ENCODE assay signal across 15 mouse cellular contexts in the genomic region with DNA sequence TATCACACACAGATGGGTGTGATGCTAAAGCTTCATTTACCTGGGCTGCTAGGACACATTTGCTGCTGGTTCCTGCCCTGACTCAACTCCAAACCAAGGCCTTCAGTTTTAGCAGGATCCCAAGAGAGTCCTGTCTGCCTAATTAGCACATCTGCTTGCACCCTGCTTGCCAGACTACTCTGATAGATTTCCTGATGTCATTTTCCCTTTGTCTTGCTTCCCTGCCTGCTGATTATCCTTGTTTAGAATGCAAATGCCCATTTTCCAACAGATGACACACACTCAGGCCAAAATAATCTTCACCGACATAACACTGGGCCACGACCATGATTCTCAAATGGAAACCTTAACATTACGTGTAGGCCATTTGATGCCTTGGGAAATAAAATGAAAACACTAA. TPM values are rescaled to one million over a fixed set of nuclear protein-coding genes. Genes with fewer than 3 reads are reported as not detected.
DNase-seq lines count a peak whose midpoint lies in the region; ATAC-seq and TF ChIP-seq lines count a peak whose summit lies in the region.
"Had no signal": no experiment of that assay in that cellular context is flagged by ENCODE, and none has a peak within 500 bp of the region (broad histone marks: within the 10 kb centered on the region; RNA-seq: fewer than 3 reads in every experiment).

No protein-coding gene starts in this region.

- 51% methylated on average over 3 of the region's 3 CpGs for WGBS in midbrain, embryonic 14.5 days
- WGBS in midbrain, embryonic 11.5 days = 74% methylated on average over 3 of the region's 3 CpGs
- 22% methylated on average over 3 of the region's 3 CpGs for WGBS in forebrain, embryonic 13.5 days
- 24% methylated on average over 3 of the region's 3 CpGs for WGBS in hindbrain, embryonic 15.5 days

- DNase-seq in midbrain, embryonic 14.5 days = peak; percentile 51
- DNase-seq in midbrain, embryonic 11.5 days (ENCODE audit: low spot score, missing footprints) = no peak
- DNase-seq in left cerebral cortex, adult 18-20 months (ENCODE audit: low spot score in 2 of 2) = no peak
- DNase-seq in kidney, postnatal 4 days = no peak
- DNase-seq in gastrocnemius, adult 2 months = no peak
- DNase-seq: cerebellum, adult 18-20 months; embryo, embryonic 11 days; heart, postnatal 10 days; kidney, adult 11 months; kidney, postnatal 36 days; lung, embryonic 14.5 days; thymus, adult 18-20 months had no signal

- no peak overlapping the region for H3K4me3 ChIP-seq in midbrain, embryonic 14.5 days (replicated peaks; ENCODE audit: low read depth, low read length)
- no peak overlapping the region for H3K4me3 ChIP-seq in midbrain, embryonic 11.5 days (ENCODE audit: low read depth, low read length)
- no peak overlapping the region for H3K4me3 ChIP-seq in forebrain, embryonic 13.5 days
- H3K4me3 ChIP-seq in hindbrain, embryonic 15.5 days = no peak overlapping the region
- no peak overlapping the region for H3K4me3 ChIP-seq in gastrocnemius, adult 2 months
- H3K4me3 ChIP-seq: limb, embryonic 12.5 days had no signal

- ATAC-seq in midbrain, embryonic 14.5 days (ENCODE audit: low FRiP score, low TSS enrichment) = no peak
- ATAC-seq in midbrain, embryonic 11.5 days (ENCODE audit: low FRiP score) = no peak
- ATAC-seq in forebrain, embryonic 13.5 days = peak; percentile 69
- ATAC-seq in hindbrain, embryonic 15.5 days (ENCODE audit: low FRiP score, low read depth) = 0 out of 2 replicates have a peak, but pooled peaks have one; percentile 13

- peak overlapping the region; percentile 49; the same call in 1 of the 2 replicates for H3K27ac ChIP-seq in midbrain, embryonic 14.5 days (replicated peaks; ENCODE audit: low read depth, low read length)
- H3K27ac ChIP-seq in midbrain, embryonic 11.5 days (ENCODE audit: low read depth, low read length) = no peak overlapping the region
- H3K27ac ChIP-seq in forebrain, embryonic 13.5 days = peak overlapping the region; percentile 65
- peak overlapping the region; percentile 41; the same call in 1 of the 2 replicates for H3K27ac ChIP-seq in hindbrain, embryonic 15.5 days (replicated peaks)
- no peak overlapping the region for H3K27ac ChIP-seq in gastrocnemius, adult 2 months
- H3K27ac ChIP-seq: limb, embryonic 12.5 days had no signal

- no peaks in the 10 kb centered on the region for H3K9me3 ChIP-seq in midbrain, embryonic 14.5 days (ENCODE audit: control insufficient read depth, low read length)
- no peaks in the 10 kb centered on the region for H3K9me3 ChIP-seq in midbrain, embryonic 11.5 days (ENCODE audit: control insufficient read depth, low read length)
- no peaks in the 10 kb centered on the region for H3K9me3 ChIP-seq in forebrain, embryonic 13.5 days (replicated peaks)
- no peaks in the 10 kb centered on the region for H3K9me3 ChIP-seq in hindbrain, embryonic 15.5 days
- H3K9me3 ChIP-seq: limb, embryonic 12.5 days had no signal

- intact Hi-C loops in gastrocnemius, adult 2 months (cut with DNase I) = no loop called here

- no peak overlapping the region for H3K9ac ChIP-seq in midbrain, embryonic 14.5 days (replicated peaks; ENCODE audit: low read length)
- no peak overlapping the region for H3K9ac ChIP-seq in midbrain, embryonic 11.5 days (ENCODE audit: low read length)
- H3K9ac ChIP-seq in forebrain, embryonic 13.5 days = no peak overlapping the region
- no peak overlapping the region for H3K9ac ChIP-seq in hindbrain, embryonic 15.5 days
- H3K9ac ChIP-seq: limb, embryonic 12.5 days; lung, embryonic 14.5 days had no signal

- TF ChIP-seq CTCF in gastrocnemius, adult 2 months (IDR thresholded peaks at IDR 0.05) = no peak

- H3K4me2 ChIP-seq in midbrain, embryonic 14.5 days (ENCODE audit: low read length) = no peak overlapping the region
- no peak overlapping the region for H3K4me2 ChIP-seq in midbrain, embryonic 11.5 days
- H3K4me2 ChIP-seq in forebrain, embryonic 13.5 days = no peak overlapping the region
- no peak overlapping the region for H3K4me2 ChIP-seq in hindbrain, embryonic 15.5 days
- H3K4me2 ChIP-seq: limb, embryonic 12.5 days; lung, embryonic 14.5 days had no signal

- H3K36me3 ChIP-seq in midbrain, embryonic 14.5 days (ENCODE audit: control insufficient read depth, insufficient read depth, low read length) = no peaks in the 10 kb centered on the region
- H3K36me3 ChIP-seq in midbrain, embryonic 11.5 days (ENCODE audit: control insufficient read depth, insufficient read depth, low read length) = no peaks in the 10 kb centered on the region
- no peaks in the 10 kb centered on the region for H3K36me3 ChIP-seq in forebrain, embryonic 13.5 days (ENCODE audit: poor library complexity, severe bottlenecking)
- H3K36me3 ChIP-seq in hindbrain, embryonic 15.5 days = no peaks in the 10 kb centered on the region
- H3K36me3 ChIP-seq: limb, embryonic 12.5 days had no signal

- H3K4me1 ChIP-seq in midbrain, embryonic 14.5 days (ENCODE audit: control insufficient read depth, insufficient read depth, low read length) = peaks cover 8% of the 10 kb centered on the region; the same call in 1 of the 2 replicates
- no peaks in the 10 kb centered on the region for H3K4me1 ChIP-seq in midbrain, embryonic 11.5 days (ENCODE audit: control insufficient read depth, insufficient read depth, low read length)
- H3K4me1 ChIP-seq in forebrain, embryonic 13.5 days = peaks cover 39% of the 10 kb centered on the region
- H3K4me1 ChIP-seq in hindbrain, embryonic 15.5 days (replicated peaks) = peaks cover 14% of the 10 kb centered on the region
- H3K4me1 ChIP-seq: limb, embryonic 12.5 days had no signal

- no peaks in the 10 kb centered on the region for H3K27me3 ChIP-seq in midbrain, embryonic 14.5 days (ENCODE audit: control insufficient read depth, insufficient read depth, low read length)
- H3K27me3 ChIP-seq in midbrain, embryonic 11.5 days (ENCODE audit: control insufficient read depth, insufficient read depth, low read length) = no peaks in the 10 kb centered on the region
- no peaks in the 10 kb centered on the region for H3K27me3 ChIP-seq in forebrain, embryonic 13.5 days
- H3K27me3 ChIP-seq in hindbrain, embryonic 15.5 days = no peaks in the 10 kb centered on the region

RNA-seq across cellular contexts. Expression of gene Slc30a5, which starts 41.4 kb away (rescaled TPM):
- 29.0 and 38.7 TPM in 2 replicates for polyA plus RNA-seq in midbrain, embryonic 14.5 days (2014; fragmentation: Nextera tagmentation; extraction: Ambion mirVana)
- 45.7 and 46.2 TPM in 2 replicates for polyA plus RNA-seq in midbrain, embryonic 11.5 days (2014; fragmentation: Nextera tagmentation; extraction: Ambion mirVana)
- 32.3 and 34.0 TPM in 2 replicates for polyA plus RNA-seq in forebrain, embryonic 13.5 days (2015; fragmentation: Nextera tagmentation; extraction: Ambion mirVana)
- polyA plus RNA-seq in hindbrain, embryonic 15.5 days (2015; fragmentation: Nextera tagmentation; extraction: Ambion mirVana) = 33.8 and 35.6 TPM in 2 replicates
- total RNA-seq in left cerebral cortex, adult 18-20 months (2021) = 10 to 100 TPM; 42.2 to 43.7 TPM
- 10 to 100 TPM in 1 of 2 experiments, 1 to 10 TPM in 1; 9.1 to 13.6 TPM for total RNA-seq in gastrocnemius, adult 2 months (2021)

Comparison
In these comparisons a context has a peak if more than half of its experiments do, and no peak if none do; other contexts are left out.
1. H3K27ac ChIP-seq: peak in midbrain, embryonic 14.5 days (single experiment), forebrain, embryonic 13.5 days (single experiment) and hindbrain, embryonic 15.5 days (single experiment); none in midbrain, embryonic 11.5 days (single experiment) and gastrocnemius, adult 2 months (single experiment).
2. ATAC-seq: peak in forebrain, embryonic 13.5 days (single experiment) and hindbrain, embryonic 15.5 days (single experiment); none in midbrain, embryonic 14.5 days (single experiment) and midbrain, embryonic 11.5 days (single experiment).